Mouse (Mus musculus): Measurements from ENCODE around the gene Specc1. TPM values are rescaled to one million over a fixed set of nuclear protein-coding genes. Genes with fewer than 3 reads are reported as not detected.

Specc1 gene
- total and polyA plus RNA-seq, 3 experiments: 2.5 to 5.8 TPM; not detected in 1

DNA sequence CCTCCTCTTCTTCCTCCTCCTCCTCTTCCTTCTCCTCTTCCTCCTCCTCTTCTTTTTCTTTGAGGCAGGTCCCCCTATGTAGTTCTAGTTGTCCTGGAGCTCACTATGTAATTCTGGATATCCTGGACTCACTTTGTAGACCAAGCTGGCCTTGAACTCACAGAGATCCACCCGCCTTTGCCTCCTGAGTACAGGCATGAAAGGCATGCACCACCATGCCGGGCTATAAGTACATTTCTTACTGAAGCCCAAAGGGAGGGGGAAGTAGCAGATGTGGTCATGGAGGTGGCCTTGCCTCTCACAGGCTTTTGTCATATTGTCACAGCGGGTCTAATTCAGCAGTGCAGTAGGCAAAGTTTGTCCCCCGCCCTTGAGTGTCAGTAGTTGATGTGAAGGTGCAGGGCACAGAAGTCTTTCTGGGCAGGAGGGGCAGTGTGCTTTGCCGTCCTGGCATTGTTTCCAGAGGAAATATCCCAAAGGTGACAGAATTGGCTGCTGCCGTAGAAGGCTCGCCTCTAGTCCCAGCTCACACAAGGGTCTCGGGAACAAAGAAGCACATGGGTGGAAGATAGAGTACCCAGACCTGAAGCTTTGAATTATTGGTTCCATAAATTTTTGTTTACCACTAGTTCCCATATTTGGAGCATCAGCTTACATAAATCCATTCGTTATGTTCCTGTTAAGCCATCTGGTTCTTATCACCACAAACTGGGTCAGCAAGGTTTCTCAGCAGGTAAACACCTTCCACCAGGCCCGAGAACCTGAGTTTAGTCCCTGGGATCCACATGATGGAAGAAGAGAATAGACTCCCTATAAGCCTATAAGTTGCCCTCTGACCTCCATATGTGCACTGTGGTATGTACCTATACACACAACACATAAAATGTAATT is 62.0 kb downstream of the Specc1 start:
- TF ChIP-seq ZMIZ1 (IDR thresholded peaks at IDR 0.05; ENCODE audit: low read depth, low read length) (no peak), CHD1 (IDR thresholded peaks at IDR 0.05; ENCODE audit: low read depth, low read length) (no peak)
- H3K4me1 ChIP-seq (ENCODE audit: control insufficient read depth in 1 of 2, insufficient read depth in 2 of 2, low read length in 2 of 2): peaks cover 0 to 9% of the 10 kb centered on the region in 2 experiments; a peak in 1 of 4 replicates
- DNase-seq (ENCODE audit: low read depth, low spot score): no peak
- H3K27me3 ChIP-seq (ENCODE audit: control insufficient read depth in 1 of 2, insufficient read depth in 2 of 2, low read length in 2 of 2): no peaks in the 10 kb centered on the region
- H3K36me3 ChIP-seq (ENCODE audit: control insufficient read depth in 1 of 2, insufficient read depth in 2 of 2, low read length in 2 of 2): peaks cover 0 to 2% of the 10 kb centered on the region in 2 experiments; a peak in 1 of 4 replicates
- H3K4me3 ChIP-seq (ENCODE audit: control insufficient read depth in 1 of 2, insufficient read depth in 1 of 2, low read depth in 2 of 2, low read length in 2 of 2): no peak overlapping the region
- no peaks in the 10 kb centered on the region for H3K79me2 ChIP-seq (ENCODE audit: control insufficient read depth, insufficient read depth, low read length, poor library complexity)
- H3K9me3 ChIP-seq (replicated peaks; ENCODE audit: insufficient read depth, low read length): no peaks in the 10 kb centered on the region
- H3K9ac ChIP-seq (ENCODE audit: control insufficient read depth, low read depth, low read length, poor library complexity, severe bottlenecking): no peak overlapping the region
- H3K27ac ChIP-seq (ENCODE audit: control insufficient read depth, low read depth, low read length): no peak overlapping the region

DNA sequence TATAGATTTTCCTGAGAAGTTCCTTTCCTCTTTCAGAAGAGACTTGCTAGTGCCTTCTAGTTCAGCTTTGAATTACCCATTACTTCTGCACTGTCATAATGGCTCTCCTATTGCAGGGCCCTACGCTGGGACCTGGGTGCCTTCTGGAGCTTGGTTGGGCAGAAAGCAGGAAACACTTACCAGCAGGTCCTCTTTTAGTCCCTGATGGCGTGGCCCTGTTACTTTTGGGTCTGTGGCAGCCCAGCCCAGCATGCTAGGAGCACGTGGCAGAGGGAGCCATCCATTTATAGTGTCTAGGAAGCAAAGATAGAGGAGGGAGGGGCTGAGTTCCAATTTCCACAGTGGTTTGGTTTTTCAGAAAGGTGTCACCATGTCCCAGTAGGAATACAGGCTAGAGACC is 63.3 kb downstream of the Specc1 start:
- TF ChIP-seq MYB (IDR thresholded peaks at IDR 0.05; ENCODE audit: low read depth, low read length): no peak
- no peak for TF ChIP-seq ZC3H11A (IDR thresholded peaks at IDR 0.05; ENCODE audit: low read depth, low read length)
- no peak for TF ChIP-seq USF2 (IDR thresholded peaks at IDR 0.05; ENCODE audit: borderline replicate concordance in 1 of 2, insufficient read depth in 1 of 2, low read depth in 1 of 2, low read length in 2 of 2)
- TF ChIP-seq SIN3A (IDR thresholded peaks at IDR 0.05; ENCODE audit: low read length): no peak
- no peak for TF ChIP-seq ETS1 (IDR thresholded peaks at IDR 0.05; ENCODE audit: low read depth, low read length)
- no peak for TF ChIP-seq ZNF384 (IDR thresholded peaks at IDR 0.05; ENCODE audit: low read depth, low read length)
- TF ChIP-seq ZMIZ1 (IDR thresholded peaks at IDR 0.05; ENCODE audit: low read depth, low read length): no peak
- TF ChIP-seq USF1 (IDR thresholded peaks at IDR 0.05; ENCODE audit: low read depth, low read length): no peak
- TF ChIP-seq ELF1 (IDR thresholded peaks at IDR 0.05; ENCODE audit: low read depth, low read length): no peak
- TF ChIP-seq NRF1 (IDR thresholded peaks at IDR 0.05; ENCODE audit: insufficient read depth, low read depth, low read length, poor library complexity, severe bottlenecking): no peak
- TF ChIP-seq POLR2AphosphoS2 (IDR thresholded peaks at IDR 0.05; ENCODE audit: low read length): no peak

More for the DNA sequence above, 63.3 kb downstream of the Specc1 start:
- Histone ChIP-seq H3K79me2 (ENCODE audit: control insufficient read depth, insufficient read depth, low read length, poor library complexity) (no peaks in the 10 kb centered on the region), H3K27ac (ENCODE audit: control insufficient read depth, low read depth, low read length) (no peak overlapping the region), H3K9me3 (replicated peaks; ENCODE audit: insufficient read depth, low read length) (no peaks in the 10 kb centered on the region), H3K36me3 (ENCODE audit: control insufficient read depth in 1 of 2, insufficient read depth in 2 of 2, low read length in 2 of 2) (peaks cover 0 to 2% of the 10 kb centered on the region in 2 experiments; a peak in 1 of 4 replicates), H3K4me3 (ENCODE audit: control insufficient read depth in 1 of 2, insufficient read depth in 1 of 2, low read depth in 2 of 2, low read length in 2 of 2) (no peak overlapping the region), H3K27me3 (ENCODE audit: control insufficient read depth in 1 of 2, insufficient read depth in 2 of 2, low read length in 2 of 2) (no peaks in the 10 kb centered on the region), H3K4me1 (ENCODE audit: control insufficient read depth in 1 of 2, insufficient read depth in 2 of 2, low read length in 2 of 2) (peaks cover 0 to 9% of the 10 kb centered on the region in 2 experiments; a peak in 1 of 4 replicates), H3K9ac (ENCODE audit: control insufficient read depth, low read depth, low read length, poor library complexity, severe bottlenecking) (no peak overlapping the region)
- no peak for DNase-seq (ENCODE audit: low read depth, low spot score)
